Mouse (Mus musculus) embryonic facial prominence, embryonic 12.5 days (tissue): Measurements from ENCODE around the gene Ebp. TPM values are rescaled to one million over a fixed set of nuclear protein-coding genes. Genes with fewer than 3 reads are reported as not detected.

ENCODE experiments used
- ATAC-seq: fragments of 200-750 bp; cut with Nextera tagmentation; 2 replicates; pipeline ENCODE4 v1.8.0; 2017; ENCODE audit not compliant: insufficient number of reproducible peaks, insufficient read depth, low FRiP score, low TSS enrichment
- H3K27ac ChIP-seq: fragments of 300-500 bp; sonication (generic); 2 replicates; pipeline ENCODE4 v1.5.1; 2016; ENCODE audit warnings: mild to moderate bottlenecking
- H3K27me3 ChIP-seq: fragments of 300-500 bp; sonication (generic); 2 replicates; pipeline ENCODE4 v1.6.1; 2016; ENCODE audit warnings: mild to moderate bottlenecking, moderate library complexity
- H3K36me3 ChIP-seq: fragments of 300-500 bp; sonication (generic); 2 replicates; pipeline ENCODE4 v1.6.1; 2016; ENCODE audit warnings: mild to moderate bottlenecking
- H3K4me1 ChIP-seq: fragments of 300-500 bp; sonication (generic); 2 replicates; pipeline ENCODE4 v1.6.1; 2016
- H3K4me2 ChIP-seq: fragments of 300-500 bp; sonication (generic); replicated peaks from 2 replicates; pipeline ENCODE4 v1.6.1; 2016; ENCODE audit warnings: mild to moderate bottlenecking, moderate library complexity
- H3K4me3 ChIP-seq: fragments of 300-500 bp; sonication (generic); 2 replicates; pipeline ENCODE4 v1.5.1; 2016; ENCODE audit warnings: mild to moderate bottlenecking
- H3K9ac ChIP-seq: fragments of 300-500 bp; sonication (generic); 2 replicates; pipeline ENCODE4 v1.6.1; 2016; ENCODE audit warnings: mild to moderate bottlenecking, moderate library complexity
- H3K9me3 ChIP-seq: fragments of 300-500 bp; sonication (generic); 2 replicates; pipeline ENCODE4 v1.6.1; 2016; ENCODE audit warnings: mild to moderate bottlenecking, moderate library complexity
- WGBS: fragments of 180-500 bp; shearing (Covaris S2); methylation state at CpG from one replicate; pipeline ENCODE4 v1.1.7; 2016; 5-methylcytosine and 5-hydroxymethylcytosine counted together
- polyA plus RNA-seq: library from polyadenylated mRNA; unstranded; fragments of >200 nt; fragmentation: Nextera tagmentation; extraction: Ambion mirVana; gene quantifications from 2 replicates; pipeline ENCODE4 v1.2.1, GENCODE M21; 2016

The Ebp gene
- polyA plus RNA-seq, 1 experiment from 2014 or later, result 28.4 TPM

GRCm38 (mm10) chrX:8179646-8180045 is 13.7 kb downstream of the Ebp start:
- H3K4me2 ChIP-seq, result no peak overlapping the region
- H3K4me3 ChIP-seq, result no peak overlapping the region
- 74% methylated on average over 5 of the region's 5 CpGs for WGBS
- no peaks in the 10 kb centered on the region for H3K36me3 ChIP-seq
- no peak for ATAC-seq
- H3K4me1 ChIP-seq, result no peaks in the 10 kb centered on the region
- H3K9me3 ChIP-seq, result no peaks in the 10 kb centered on the region
- H3K9ac ChIP-seq, result no peak overlapping the region
- no peak overlapping the region for H3K27ac ChIP-seq
- no peaks in the 10 kb centered on the region for H3K27me3 ChIP-seq

- H3K4me2 ChIP-seq, result no peak overlapping the region
- H3K4me1 ChIP-seq, result no peaks in the 10 kb centered on the region
- no peak overlapping the region for H3K9ac ChIP-seq
- WGBS, result 95% methylated on average over 2 of the region's 2 CpGs
- no peaks in the 10 kb centered on the region for H3K27me3 ChIP-seq
- H3K9me3 ChIP-seq, result no peaks in the 10 kb centered on the region
- no peak for ATAC-seq
- H3K27ac ChIP-seq, result no peak overlapping the region
- no peak overlapping the region for H3K4me3 ChIP-seq
- no peaks in the 10 kb centered on the region for H3K36me3 ChIP-seq
Observed at GRCm38 (mm10) chrX:8178871-8179270, 14.4 kb downstream of the Ebp start.

GRCm38 (mm10) chrX:8175504-8176385 is 17.6 kb downstream of the Ebp start, which contains the start of gene Tbc1d25:
Gene Tbc1d25, minus strand, starts transcription at chrX:8176181.
- H3K27me3 ChIP-seq, result no peaks in the 10 kb centered on the region
- peak; percentile 96 for ATAC-seq
- peak within 1 kb of the TSS; percentile 45 for H3K4me2 ChIP-seq
- H3K9me3 ChIP-seq, result no peaks in the 10 kb centered on the region
- peak within 1 kb of the TSS; percentile 56 for H3K4me3 ChIP-seq
- no peaks in the 10 kb centered on the region for H3K4me1 ChIP-seq
- H3K9ac ChIP-seq, result peak within 1 kb of the TSS; percentile 36
- H3K36me3 ChIP-seq, result no peaks in the 10 kb centered on the region
- no peak within 1 kb of the TSS for H3K27ac ChIP-seq
- 16% methylated on average over 56 of the region's 56 CpGs for WGBS

DNA sequence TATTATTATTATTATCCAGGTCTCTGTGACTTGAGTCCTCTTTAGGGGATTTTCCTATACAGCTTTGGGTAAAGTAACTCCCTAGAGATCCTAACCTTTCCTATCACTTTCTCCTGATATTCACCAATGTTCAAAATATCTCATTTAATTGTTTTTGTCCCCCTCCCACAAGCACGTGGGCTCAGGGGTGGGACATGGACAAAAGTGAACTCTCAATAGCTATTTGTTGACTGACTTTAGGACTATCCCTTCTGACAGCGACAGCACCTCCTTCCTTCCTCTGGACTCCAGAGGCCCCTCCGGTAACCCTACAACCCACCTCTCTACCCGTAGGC is 18.2 kb downstream of the Ebp start:
- Histone ChIP-seq H3K4me3 (peak overlapping the region; percentile 56), H3K27me3 (no peaks in the 10 kb centered on the region), H3K9me3 (no peaks in the 10 kb centered on the region), H3K4me2 (peak overlapping the region; percentile 45), H3K27ac (no peak overlapping the region), H3K36me3 (no peaks in the 10 kb centered on the region), H3K4me1 (no peaks in the 10 kb centered on the region), H3K9ac (peak overlapping the region; percentile 36)
- no peak for ATAC-seq
- 28% methylated on average over 4 of the region's 4 CpGs for WGBS

DNA sequence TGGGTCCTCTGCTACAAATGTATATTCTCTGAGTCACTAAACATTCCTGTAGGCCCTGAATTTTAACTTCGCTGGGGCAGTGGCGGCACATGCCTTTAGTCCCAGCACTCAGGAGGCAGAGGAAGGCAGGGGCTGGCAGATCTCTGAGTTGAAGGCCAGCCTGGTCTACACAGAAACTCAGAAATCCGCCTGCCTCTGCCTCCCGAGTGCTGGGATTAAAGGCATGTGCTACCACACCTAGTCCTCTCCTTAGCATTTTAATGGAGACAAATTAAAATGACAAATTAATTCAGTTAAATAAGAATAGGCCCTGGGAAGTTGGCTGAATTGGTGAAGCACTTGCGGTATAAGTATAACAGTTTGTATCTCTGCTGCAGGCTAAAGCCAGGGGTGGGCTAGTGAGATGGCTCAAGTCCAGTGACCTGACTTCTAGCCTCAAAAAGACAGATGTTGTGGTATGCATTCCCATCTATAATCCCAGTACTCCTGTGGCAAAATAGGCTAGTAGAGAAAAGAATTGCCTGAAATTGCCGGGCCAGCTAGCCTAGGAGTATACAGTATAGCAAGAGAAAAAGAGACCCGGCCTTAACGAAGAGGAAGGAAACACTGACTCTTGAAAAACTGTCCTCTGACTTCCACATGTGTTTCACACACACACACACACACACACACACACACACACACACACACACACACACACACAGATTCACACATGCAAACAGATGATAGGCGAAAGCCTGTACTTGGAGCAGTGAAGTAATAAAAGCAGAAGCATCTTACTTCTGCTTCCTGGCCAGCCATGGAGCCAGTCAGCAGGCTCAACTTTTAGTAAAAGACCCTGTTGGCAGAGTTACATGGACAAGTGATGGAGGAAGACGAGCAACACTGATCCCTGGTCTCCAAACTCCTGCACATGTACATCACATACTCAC is 25.3 kb downstream of the Ebp start:
- no peak for ATAC-seq
- H3K36me3 ChIP-seq, result peaks cover 2% of the 10 kb centered on the region; the same call in 1 of the 2 replicates

GRCm38 (mm10) chrX:8164471-8164870 is 28.8 kb downstream of the Ebp start:
- 85% methylated on average over 4 of the region's 4 CpGs for WGBS

More for the DNA sequence above, 25.3 kb downstream of the Ebp start:
- no peak overlapping the region for H3K9ac ChIP-seq
- H3K27ac ChIP-seq, result no peak overlapping the region
- H3K4me1 ChIP-seq, result no peaks in the 10 kb centered on the region
- 93% methylated on average over 10 of the region's 10 CpGs for WGBS
- H3K9me3 ChIP-seq, result no peaks in the 10 kb centered on the region
- H3K4me2 ChIP-seq, result no peak overlapping the region
- no peak overlapping the region for H3K4me3 ChIP-seq
- H3K27me3 ChIP-seq, result no peaks in the 10 kb centered on the region

DNA sequence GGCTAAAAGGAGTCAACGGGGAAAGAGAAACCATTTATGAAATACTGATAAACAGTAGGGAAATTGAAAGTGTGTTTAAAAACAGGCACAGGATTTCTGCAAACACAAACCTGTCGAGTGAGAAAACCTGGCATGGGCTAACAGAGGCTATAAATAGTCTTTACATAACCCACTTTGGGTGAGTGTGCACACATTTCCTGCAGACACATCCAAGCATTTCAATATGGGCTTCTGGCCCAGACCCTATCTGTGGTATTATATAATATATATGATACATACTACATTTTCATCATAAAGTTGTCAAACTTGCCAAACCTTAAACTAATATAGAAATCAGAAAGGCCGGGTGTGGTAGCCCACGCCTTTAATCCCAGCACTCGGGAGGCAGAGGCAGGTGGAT is 30.2 kb downstream of the Ebp start:
- no peak overlapping the region for H3K9ac ChIP-seq
- no peak overlapping the region for H3K4me3 ChIP-seq
- H3K36me3 ChIP-seq, result peaks cover 2% of the 10 kb centered on the region; the same call in 1 of the 2 replicates
- no peaks in the 10 kb centered on the region for H3K4me1 ChIP-seq
- H3K9me3 ChIP-seq, result no peaks in the 10 kb centered on the region
- WGBS, result 93% methylated on average over 5 of the region's 5 CpGs
- H3K4me2 ChIP-seq, result no peak overlapping the region
- H3K27me3 ChIP-seq, result no peaks in the 10 kb centered on the region
- no peak for ATAC-seq
- H3K27ac ChIP-seq, result no peak overlapping the region

More at GRCm38 (mm10) chrX:8164471-8164870, 28.8 kb downstream of the Ebp start:
- Histone ChIP-seq H3K4me3 (no peak overlapping the region), H3K9ac (no peak overlapping the region), H3K27ac (no peak overlapping the region), H3K4me1 (no peaks in the 10 kb centered on the region), H3K27me3 (no peaks in the 10 kb centered on the region), H3K36me3 (peaks cover 2% of the 10 kb centered on the region; the same call in 1 of the 2 replicates), H3K4me2 (no peak overlapping the region), H3K9me3 (no peaks in the 10 kb centered on the region)
- no peak for ATAC-seq

- H3K4me2 ChIP-seq, result peak within 1 kb of the TSS; percentile 83
- WGBS, result 21% methylated on average over 57 of the region's 65 CpGs
Observed at GRCm38 (mm10) chrX:8145153-8145991, 47.9 kb downstream of the Ebp start, which contains the start of gene Rbm3. Gene Rbm3, minus strand, starts transcription at chrX:8145880.

DNA sequence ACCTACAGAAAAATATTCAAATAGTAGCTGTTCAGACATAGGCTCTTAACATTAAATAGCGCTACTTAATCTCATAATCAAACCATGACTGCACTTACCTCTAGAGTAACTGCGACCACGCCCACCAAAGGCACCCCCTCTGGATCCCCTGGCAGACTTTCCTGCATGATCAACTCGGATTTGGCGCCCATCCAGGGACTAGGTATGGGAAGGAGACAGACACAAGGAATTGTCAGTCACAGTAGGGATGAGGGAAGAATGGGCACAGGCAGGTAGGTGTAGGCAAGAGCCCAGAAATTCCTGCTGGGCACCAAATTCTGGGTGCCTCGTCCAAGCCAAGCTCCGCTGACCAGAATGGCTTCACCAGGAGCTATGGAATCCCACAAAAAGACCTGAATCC is 49.6 kb downstream of the Ebp start:
- Histone ChIP-seq H3K36me3 (peaks cover 14% of the 10 kb centered on the region), H3K4me3 (peak overlapping the region; percentile 59), H3K4me1 (no peaks in the 10 kb centered on the region), H3K9ac (peak overlapping the region; percentile 77; the same call in 1 of the 2 replicates), H3K9me3 (no peaks in the 10 kb centered on the region), H3K27me3 (no peaks in the 10 kb centered on the region), H3K27ac (no peak overlapping the region), H3K4me2 (peak overlapping the region; percentile 83)
- no peak for ATAC-seq
- 79% methylated on average over 7 of the region's 7 CpGs for WGBS

More at GRCm38 (mm10) chrX:8145153-8145991, 47.9 kb downstream of the Ebp start, which contains the start of gene Rbm3:
- no peaks in the 10 kb centered on the region for H3K9me3 ChIP-seq
- H3K27ac ChIP-seq, result peak within 1 kb of the TSS; percentile 97
- peaks cover 14% of the 10 kb centered on the region for H3K36me3 ChIP-seq
- no peaks in the 10 kb centered on the region for H3K27me3 ChIP-seq
- H3K4me1 ChIP-seq, result no peaks in the 10 kb centered on the region
- peak within 1 kb of the TSS; percentile 77 for H3K9ac ChIP-seq
- ATAC-seq, result peak; percentile 91
- peak within 1 kb of the TSS; percentile 59 for H3K4me3 ChIP-seq

DNA sequence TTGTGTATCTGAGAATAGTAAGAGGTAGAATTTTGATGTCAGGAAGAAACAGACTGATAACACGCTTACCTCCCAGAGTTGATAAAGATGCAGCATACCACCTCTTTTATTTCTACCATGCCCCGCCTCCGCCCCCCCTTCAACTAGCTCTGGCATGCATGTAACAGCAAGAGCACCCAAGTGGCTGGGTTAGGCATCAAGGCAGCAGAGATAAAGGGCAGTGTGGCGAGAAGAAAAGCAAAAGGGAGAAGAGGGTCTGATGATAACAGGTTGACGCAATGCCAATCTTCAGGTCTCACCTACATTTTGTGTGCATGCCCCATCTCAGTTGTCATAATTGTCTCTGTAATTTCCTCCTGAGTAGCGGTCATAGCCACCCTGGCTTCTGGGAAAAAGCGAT is 50.4 kb downstream of the Ebp start:
- no peaks in the 10 kb centered on the region for H3K4me1 ChIP-seq
- 91% methylated on average over 7 of the region's 7 CpGs for WGBS
- peaks cover 14% of the 10 kb centered on the region for H3K36me3 ChIP-seq
- H3K4me2 ChIP-seq, result no peak overlapping the region
- no peaks in the 10 kb centered on the region for H3K9me3 ChIP-seq
- H3K9ac ChIP-seq, result no peak overlapping the region
- H3K4me3 ChIP-seq, result no peak overlapping the region
- ATAC-seq, result no peak
- H3K27me3 ChIP-seq, result no peaks in the 10 kb centered on the region
- no peak overlapping the region for H3K27ac ChIP-seq

DNA sequence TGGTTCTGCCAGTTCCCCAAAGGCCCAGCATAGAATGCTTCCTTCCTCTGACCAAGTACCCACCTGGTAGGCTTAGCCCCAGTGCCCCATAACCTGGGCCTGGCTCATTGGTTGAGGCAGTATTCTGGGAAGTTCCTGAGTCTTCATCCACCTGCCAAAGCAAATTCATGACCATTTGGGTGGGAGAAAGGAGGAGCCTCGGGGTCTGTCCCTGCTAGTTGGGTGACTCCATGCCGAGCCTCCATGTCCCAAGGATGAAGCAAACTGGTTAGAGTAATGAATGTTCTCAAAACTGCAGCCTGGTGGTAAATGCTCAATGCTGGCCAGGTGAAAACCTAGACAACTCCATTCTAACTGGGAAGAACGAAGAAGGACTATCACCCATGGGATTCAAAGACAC is 52.3 kb downstream of the Ebp start:
- H3K36me3 ChIP-seq, result peaks cover 14% of the 10 kb centered on the region
- H3K9ac ChIP-seq, result no peak overlapping the region
- no peak overlapping the region for H3K4me3 ChIP-seq
- no peak overlapping the region for H3K4me2 ChIP-seq
- no peak overlapping the region for H3K27ac ChIP-seq
- H3K27me3 ChIP-seq, result no peaks in the 10 kb centered on the region
- no peak for ATAC-seq
- 72% methylated on average over 3 of the region's 3 CpGs for WGBS
- H3K4me1 ChIP-seq, result no peaks in the 10 kb centered on the region
- no peaks in the 10 kb centered on the region for H3K9me3 ChIP-seq
